Mouse (Mus musculus): ENCODE measurements around the gene 1700020A23Rik. TPM values are rescaled to one million over a fixed set of nuclear protein-coding genes. Genes with fewer than 3 reads are reported as not detected.

Gene 1700020A23Rik
- polyA plus RNA-seq, 1 experiment from 2014 or later: not detected

DNA sequence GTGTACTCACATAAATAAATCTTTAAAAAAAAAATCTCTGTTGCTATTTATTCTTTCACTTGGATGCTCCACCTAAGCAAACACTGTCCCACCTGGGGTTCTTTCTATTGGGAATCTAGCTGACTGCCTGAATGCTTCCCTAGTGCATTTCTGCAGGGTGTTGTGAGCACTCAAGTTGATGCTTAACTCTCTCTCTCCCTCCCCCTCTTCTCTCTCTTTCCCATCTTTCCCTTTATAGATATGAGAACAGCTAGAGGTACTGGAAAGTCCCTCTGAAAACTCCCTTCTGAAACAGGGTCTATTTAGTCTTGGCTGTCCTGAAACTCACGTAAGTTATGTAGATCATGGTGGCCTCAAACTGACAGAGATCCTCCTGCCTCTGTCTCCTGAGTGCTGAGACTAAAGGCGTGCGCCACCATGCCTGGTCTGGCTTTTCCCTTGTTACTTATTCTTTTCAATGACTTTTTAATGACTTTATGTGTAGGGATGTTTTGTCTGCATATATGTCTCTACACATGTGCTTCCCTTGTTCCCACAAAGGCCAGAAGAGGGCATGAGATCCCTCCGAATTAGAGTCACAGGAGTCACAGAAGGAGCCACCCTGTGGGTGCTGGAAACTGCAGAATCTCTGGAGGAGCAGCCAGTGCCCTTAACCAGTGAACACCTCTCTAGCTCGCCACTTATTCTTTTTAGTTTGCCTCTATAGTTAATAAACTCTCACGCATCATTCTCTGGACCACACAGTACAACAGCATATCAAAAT is 9.2 kb downstream of the 1700020A23Rik start:
- Histone ChIP-seq H3K4me1 (no peaks in the 10 kb centered on the region), H3K36me3 (no peaks in the 10 kb centered on the region), H3K27me3 (replicated peaks) (no peaks in the 10 kb centered on the region), H3K27ac (no peak overlapping the region), H3K9ac (no peak overlapping the region), H3K4me2 (no peak overlapping the region), H3K9me3 (no peaks in the 10 kb centered on the region), H3K4me3 (replicated peaks) (no peak overlapping the region)
- 72% methylated on average over 6 of the region's 6 CpGs for WGBS
- no peak for ATAC-seq (ENCODE audit: insufficient read depth, low FRiP score, low read depth)

DNA sequence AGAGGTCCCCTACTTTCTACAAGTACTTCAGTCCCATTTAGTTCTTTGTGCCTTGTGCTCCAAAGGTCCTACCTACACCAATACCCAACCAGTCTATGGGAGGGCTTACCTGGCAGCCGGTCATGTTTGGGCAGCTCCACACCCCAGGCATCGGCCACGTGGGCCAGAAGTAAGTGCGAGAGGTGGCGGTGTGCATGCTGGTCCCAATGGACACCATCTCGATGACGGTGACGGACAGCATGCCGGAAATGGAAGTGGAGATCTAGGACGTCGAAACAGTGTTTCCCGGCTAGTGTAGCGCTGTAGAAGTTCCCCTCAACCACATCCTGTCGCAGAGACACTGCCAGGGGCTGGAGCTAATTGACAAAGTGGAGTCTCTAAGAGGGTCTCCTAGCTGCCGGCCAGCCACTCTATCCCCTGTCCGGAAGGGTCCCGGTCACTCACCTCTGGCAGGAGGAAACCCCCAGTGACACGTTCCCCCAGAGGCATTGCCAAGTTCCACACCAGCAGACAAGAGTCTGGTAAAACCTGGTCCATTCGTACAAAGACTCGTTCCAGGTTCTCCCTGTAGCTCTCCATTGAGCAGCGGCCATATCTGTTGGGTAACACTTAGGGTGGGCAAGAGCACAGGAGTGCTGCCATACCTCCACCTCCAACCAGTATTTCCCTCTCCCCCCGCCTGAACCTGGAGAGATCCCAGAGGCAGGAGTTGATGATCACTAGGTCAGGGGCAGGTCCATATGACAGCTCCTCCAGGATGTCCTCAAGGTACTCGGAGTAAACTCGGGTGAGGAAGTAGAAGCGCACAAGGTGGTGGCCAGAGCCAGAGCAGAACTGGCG is 16.9 kb downstream of the 1700020A23Rik start:
- Histone ChIP-seq H3K4me3 (replicated peaks) (no peak overlapping the region), H3K36me3 (no peaks in the 10 kb centered on the region), H3K27ac (no peak overlapping the region), H3K4me1 (peaks cover 9% of the 10 kb centered on the region), H3K9ac (no peak overlapping the region), H3K9me3 (no peaks in the 10 kb centered on the region), H3K27me3 (replicated peaks) (no peaks in the 10 kb centered on the region), H3K4me2 (no peak overlapping the region)
- 96% methylated on average over 26 of the region's 26 CpGs for WGBS
- no peak for ATAC-seq (ENCODE audit: insufficient read depth, low FRiP score, low read depth)

DNA sequence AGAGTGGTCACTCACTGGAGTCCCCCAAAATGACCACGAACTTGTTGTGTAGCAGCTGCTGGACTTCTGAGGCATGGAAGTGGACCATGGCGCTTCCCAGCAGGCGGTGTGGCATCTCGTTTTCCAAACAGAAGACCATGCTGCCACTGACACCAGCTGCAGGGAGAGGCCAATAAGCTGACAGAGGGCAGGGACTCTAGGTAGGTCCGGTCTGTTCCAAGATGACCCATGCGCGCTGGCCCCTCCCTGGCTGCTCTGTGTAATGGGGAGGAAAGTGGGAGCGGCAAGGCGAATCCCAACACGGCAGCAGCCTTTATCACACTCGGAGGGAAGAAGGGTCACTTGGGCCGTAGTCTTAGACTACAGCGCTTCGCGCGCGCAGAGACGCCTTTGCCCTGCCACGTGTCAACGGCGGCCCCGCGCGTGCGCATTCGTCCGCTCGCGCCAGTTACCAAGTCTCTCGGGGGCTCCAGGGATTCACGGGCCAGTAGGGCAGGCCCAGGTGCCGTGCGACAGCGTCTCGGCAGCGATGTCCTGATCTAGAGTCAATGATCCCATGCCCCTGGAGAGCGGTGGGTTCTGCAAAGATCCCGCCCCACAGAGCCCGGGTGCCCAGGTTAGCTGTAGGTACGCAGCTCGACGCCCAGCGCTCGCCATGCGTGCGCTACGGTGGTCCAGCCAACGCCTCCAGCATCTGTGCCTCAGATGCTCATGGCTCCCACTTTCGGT is 18.5 kb downstream of the 1700020A23Rik start:
- Histone ChIP-seq H3K27ac (peak overlapping the region; percentile 93), H3K4me3 (replicated peaks) (peak overlapping the region; percentile 84)

DNA sequence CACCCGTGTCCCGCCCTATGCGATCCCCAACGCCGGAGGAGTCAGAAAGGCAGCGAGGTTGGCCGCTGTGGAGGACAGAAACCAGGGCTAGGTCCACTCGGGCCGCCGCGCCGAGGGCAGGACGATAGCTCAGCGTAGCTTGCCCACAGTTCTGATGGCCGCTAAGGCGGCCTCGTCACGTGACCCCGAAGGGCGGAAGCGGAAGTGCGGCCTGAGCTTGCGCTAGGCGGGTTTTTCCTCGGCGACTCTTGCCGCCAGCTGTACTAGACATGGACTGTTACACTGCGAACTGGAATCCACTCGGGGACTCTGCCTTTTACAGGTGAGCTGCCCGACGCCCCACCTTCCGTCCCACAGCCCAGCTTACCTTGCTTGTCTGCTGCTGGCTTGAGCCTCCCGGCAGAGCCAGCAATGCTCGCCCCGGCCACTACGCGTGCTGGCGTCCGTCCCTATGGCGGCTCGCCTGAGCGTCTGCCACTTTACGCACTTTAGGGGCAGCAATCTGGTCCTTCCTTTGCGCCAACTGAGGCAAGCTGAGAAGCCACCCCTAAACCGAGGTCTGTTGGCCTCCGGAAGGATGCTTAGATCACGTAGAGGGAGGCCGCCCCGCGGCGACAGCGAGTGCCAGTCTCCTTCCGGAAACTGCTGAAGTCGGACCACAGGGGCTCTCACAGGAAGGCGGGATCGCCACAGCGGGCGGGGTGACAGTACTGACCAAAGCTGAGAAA is 19.2 kb downstream of the 1700020A23Rik start, which contains the start of the genes Vps16 and Pced1a:
Vps16 (plus strand) TSS at position 214 of the 728 bp plus-strand sequence.
Pced1a (minus strand) TSS at position 576 of the 728 bp plus-strand sequence.
- Histone ChIP-seq H3K9ac (peak within 1 kb of the TSS; percentile 90), H3K36me3 (no peaks in the 10 kb centered on the region), H3K9me3 (no peaks in the 10 kb centered on the region), H3K4me2 (peak within 1 kb of the TSS; percentile 95), H3K27me3 (replicated peaks) (no peaks in the 10 kb centered on the region), H3K4me1 (peaks cover 9% of the 10 kb centered on the region), H3K4me3 (replicated peaks) (peak within 1 kb of the TSS; percentile 84), H3K27ac (peak within 1 kb of the TSS; percentile 93)
- under 1% methylated on average over 58 of the region's 58 CpGs for WGBS
- ATAC-seq (ENCODE audit: insufficient read depth, low FRiP score, low read depth): peak; percentile 94

More for the DNA sequence above, 18.5 kb downstream of the 1700020A23Rik start:
- H3K4me2 ChIP-seq: peak overlapping the region; percentile 95
- H3K9ac ChIP-seq: peak overlapping the region; percentile 69
- 14% methylated on average over 49 of the region's 49 CpGs for WGBS
- peak; percentile 51 for ATAC-seq (ENCODE audit: insufficient read depth, low FRiP score, low read depth)
- no peaks in the 10 kb centered on the region for H3K9me3 ChIP-seq
- H3K36me3 ChIP-seq: no peaks in the 10 kb centered on the region
- H3K27me3 ChIP-seq (replicated peaks): no peaks in the 10 kb centered on the region
- peaks cover 9% of the 10 kb centered on the region for H3K4me1 ChIP-seq

DNA sequence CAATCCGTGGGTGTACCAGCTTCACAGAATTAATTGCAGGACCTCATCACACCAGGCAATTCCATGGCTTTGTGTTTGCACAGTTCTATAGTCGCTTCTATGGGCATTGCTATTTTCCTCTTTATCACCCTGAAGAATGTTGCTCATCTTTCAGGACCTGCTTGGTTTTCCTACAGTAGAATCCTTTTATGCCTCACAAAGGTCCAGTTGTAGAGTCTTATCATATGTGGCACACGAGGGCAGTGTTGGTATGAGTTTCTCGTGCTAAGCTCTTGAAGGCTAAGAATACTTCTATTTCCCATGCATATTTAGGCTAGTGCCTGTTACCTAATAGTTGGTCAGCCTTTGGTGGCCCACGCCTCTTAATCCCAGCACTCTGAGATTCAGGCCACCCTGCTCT is 20.1 kb downstream of the 1700020A23Rik start:
- Histone ChIP-seq H3K4me3 (replicated peaks) (peak overlapping the region; percentile 84), H3K9ac (peak overlapping the region; percentile 90), H3K9me3 (no peaks in the 10 kb centered on the region), H3K27me3 (replicated peaks) (no peaks in the 10 kb centered on the region), H3K4me1 (peaks cover 9% of the 10 kb centered on the region), H3K27ac (peak overlapping the region; percentile 93; the same call in 1 of the 2 replicates), H3K4me2 (peak overlapping the region; percentile 95), H3K36me3 (no peaks in the 10 kb centered on the region)
- 34% methylated on average over 5 of the region's 5 CpGs for WGBS
- no peak for ATAC-seq (ENCODE audit: insufficient read depth, low FRiP score, low read depth)

DNA sequence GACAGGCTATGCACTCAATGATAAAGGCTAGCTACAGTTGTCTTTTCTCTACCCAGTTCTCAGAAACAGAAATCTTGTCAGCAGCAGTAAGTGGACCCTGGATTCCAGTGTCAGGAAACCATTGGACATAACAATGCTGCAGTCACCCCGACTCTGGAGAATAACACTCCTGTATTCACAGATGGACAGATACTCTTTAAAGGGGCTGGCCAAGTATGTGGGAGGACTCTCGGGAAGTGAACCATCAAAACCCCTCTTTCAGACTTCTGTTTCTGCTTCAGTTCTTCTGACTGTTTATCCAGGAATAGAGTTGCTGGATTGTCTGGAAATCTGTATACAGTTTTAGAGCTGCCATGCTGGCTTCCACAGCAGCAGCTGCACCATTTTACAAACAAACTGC is 24.8 kb downstream of the 1700020A23Rik start:
- no peak overlapping the region for H3K4me3 ChIP-seq (replicated peaks)
- H3K36me3 ChIP-seq: no peaks in the 10 kb centered on the region
- H3K4me1 ChIP-seq: 0 out of 2 replicates have a peak, but pooled peaks cover 2% of the 10 kb centered on the region
- no peak overlapping the region for H3K9ac ChIP-seq
- H3K9me3 ChIP-seq: no peaks in the 10 kb centered on the region
- WGBS: 56% methylated on average over 2 of the region's 2 CpGs
- ATAC-seq (ENCODE audit: insufficient read depth, low FRiP score, low read depth): no peak
- no peak overlapping the region for H3K4me2 ChIP-seq
- H3K27ac ChIP-seq: no peak overlapping the region; the same call in 1 of the 2 replicates
- no peaks in the 10 kb centered on the region for H3K27me3 ChIP-seq (replicated peaks)

DNA sequence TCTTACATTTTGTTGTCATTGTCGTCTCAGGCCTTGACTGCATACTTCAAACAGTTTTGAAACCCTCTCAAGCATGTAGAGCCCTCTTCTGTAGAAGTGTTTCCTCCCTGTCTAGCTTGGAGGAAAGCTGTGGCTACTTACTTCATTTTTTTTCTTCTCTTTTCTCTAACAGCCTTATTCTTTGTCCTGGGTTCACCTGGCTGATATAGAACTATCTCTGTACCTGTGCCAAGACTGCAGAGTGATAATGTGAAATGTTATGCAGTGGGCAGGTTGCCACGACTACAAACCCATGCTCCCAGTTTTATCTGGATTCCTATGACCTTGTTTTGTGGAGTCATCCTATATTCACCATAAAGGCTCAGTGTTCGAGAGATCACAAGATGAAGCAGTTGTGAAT is 25.4 kb downstream of the 1700020A23Rik start:
- H3K9ac ChIP-seq: no peak overlapping the region
- peak overlapping the region; percentile 26; the same call in 1 of the 2 replicates for H3K27ac ChIP-seq
- H3K9me3 ChIP-seq: no peaks in the 10 kb centered on the region
- no peak overlapping the region for H3K4me2 ChIP-seq
- no peaks in the 10 kb centered on the region for H3K36me3 ChIP-seq
- no peaks in the 10 kb centered on the region for H3K27me3 ChIP-seq (replicated peaks)
- H3K4me3 ChIP-seq (replicated peaks): no peak overlapping the region
- no peaks in the 10 kb centered on the region for H3K4me1 ChIP-seq
- ATAC-seq (ENCODE audit: insufficient read depth, low FRiP score, low read depth): no peak
- WGBS: 74% methylated on average over 3 of the region's 3 CpGs

DNA sequence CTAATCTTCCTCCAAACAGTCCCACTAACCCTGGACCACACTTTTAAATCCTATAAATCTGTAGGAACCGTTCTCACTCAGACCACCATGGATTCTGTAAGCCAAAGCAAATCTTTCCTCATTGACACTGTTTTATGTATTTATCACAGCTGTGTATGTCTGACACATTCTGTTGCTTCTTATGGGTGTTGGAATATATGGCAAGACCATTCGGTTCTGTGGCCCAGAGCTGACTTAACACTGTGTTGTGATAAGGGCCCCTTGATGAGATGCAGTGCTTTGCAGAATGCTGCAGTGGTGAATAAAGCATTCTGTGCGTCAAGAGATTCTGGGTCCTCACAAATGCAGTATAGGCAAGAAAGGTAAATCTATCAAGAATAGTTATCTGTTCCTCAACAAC is 27.1 kb downstream of the 1700020A23Rik start:
- Histone ChIP-seq H3K4me3 (replicated peaks) (no peak overlapping the region), H3K36me3 (no peaks in the 10 kb centered on the region), H3K4me1 (no peaks in the 10 kb centered on the region), H3K27me3 (replicated peaks) (no peaks in the 10 kb centered on the region), H3K9me3 (no peaks in the 10 kb centered on the region), H3K9ac (no peak overlapping the region), H3K27ac (no peak overlapping the region), H3K4me2 (no peak overlapping the region)
- WGBS: 83% methylated on average over 3 of the region's 3 CpGs
- ATAC-seq (ENCODE audit: insufficient read depth, low FRiP score, low read depth): no peak

DNA sequence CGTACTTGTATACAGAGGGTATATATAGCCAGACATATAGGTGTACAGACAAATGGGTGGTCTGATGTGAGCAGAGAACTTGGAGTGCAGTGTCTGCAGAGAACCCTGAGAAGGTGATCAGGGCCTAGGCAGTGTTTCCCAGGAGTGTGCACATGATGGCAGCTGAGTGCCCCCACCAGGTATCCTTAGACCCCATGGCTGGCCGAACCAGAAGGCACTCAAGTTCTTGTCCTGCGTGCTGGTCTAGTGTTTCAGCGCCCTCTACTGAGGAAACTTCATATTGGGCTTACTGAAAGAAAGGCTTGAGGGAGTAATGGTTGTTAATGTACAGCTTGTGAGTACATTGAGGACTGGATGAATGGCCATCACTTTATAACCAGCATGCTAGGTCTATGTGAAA is 28.1 kb downstream of the 1700020A23Rik start:
- no peak overlapping the region for H3K4me3 ChIP-seq (replicated peaks)
- ATAC-seq (ENCODE audit: insufficient read depth, low FRiP score, low read depth): no peak; the same call in 1 of the 2 replicates
- H3K9ac ChIP-seq: no peak overlapping the region
- no peaks in the 10 kb centered on the region for H3K27me3 ChIP-seq (replicated peaks)
- H3K4me2 ChIP-seq: no peak overlapping the region
- no peaks in the 10 kb centered on the region; the same call in 1 of the 2 replicates for H3K36me3 ChIP-seq
- no peaks in the 10 kb centered on the region for H3K4me1 ChIP-seq
- H3K9me3 ChIP-seq: no peaks in the 10 kb centered on the region
- H3K27ac ChIP-seq: no peak overlapping the region
- WGBS: 27% methylated on average over 4 of the region's 4 CpGs

DNA sequence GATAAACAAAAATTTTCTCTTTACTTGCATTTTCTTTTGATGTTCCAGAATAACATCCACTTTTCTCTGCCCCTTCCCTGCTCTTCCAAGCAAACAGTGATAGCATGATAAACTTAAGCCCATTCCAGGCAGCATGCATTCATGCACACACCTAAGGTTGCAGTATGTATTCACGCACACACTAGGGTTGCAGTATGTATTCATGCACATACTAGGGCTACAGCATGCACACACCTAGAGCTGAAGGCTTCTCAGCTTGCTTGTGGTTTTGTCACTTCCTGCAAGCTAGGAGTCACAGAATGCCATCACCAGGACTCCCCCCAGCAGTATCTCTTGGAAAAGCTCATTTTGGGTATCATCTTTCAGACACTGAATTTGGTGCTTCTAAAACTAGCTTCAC is 31.7 kb downstream of the 1700020A23Rik start:
- ATAC-seq (ENCODE audit: insufficient read depth, low FRiP score, low read depth): no peak
- Histone ChIP-seq H3K4me1 (no peaks in the 10 kb centered on the region), H3K9me3 (no peaks in the 10 kb centered on the region), H3K4me2 (no peak overlapping the region), H3K27ac (no peak overlapping the region), H3K9ac (no peak overlapping the region), H3K36me3 (peaks cover 35% of the 10 kb centered on the region), H3K27me3 (replicated peaks) (no peaks in the 10 kb centered on the region), H3K4me3 (replicated peaks) (no peak overlapping the region)
- 81% methylated on average over 1 of the region's 1 CpGs for WGBS

DNA sequence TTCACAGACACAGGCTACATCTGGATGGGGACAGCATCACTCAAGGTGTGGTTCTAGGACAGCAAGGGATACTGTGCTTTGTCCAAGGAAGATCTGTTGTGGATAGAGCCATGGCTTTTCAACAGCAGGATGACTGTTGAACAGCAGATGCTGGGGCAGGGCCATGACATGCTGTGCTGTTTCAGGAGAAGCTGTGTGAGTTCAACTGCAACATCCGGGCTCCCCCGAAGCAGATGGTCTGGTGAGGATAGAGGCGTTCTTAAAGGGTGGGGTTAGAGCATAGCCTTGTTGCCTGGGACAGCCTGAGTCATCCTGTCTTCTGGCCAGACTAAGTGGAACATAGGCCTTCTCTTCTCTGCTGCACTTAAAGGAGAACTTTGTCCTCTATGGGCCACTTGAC is 33.8 kb downstream of the 1700020A23Rik start:
- Histone ChIP-seq H3K4me2 (no peak overlapping the region), H3K27ac (no peak overlapping the region), H3K36me3 (peaks cover 49% of the 10 kb centered on the region), H3K9ac (no peak overlapping the region), H3K27me3 (replicated peaks) (no peaks in the 10 kb centered on the region), H3K4me1 (no peaks in the 10 kb centered on the region), H3K9me3 (no peaks in the 10 kb centered on the region), H3K4me3 (replicated peaks) (no peak overlapping the region)
- 91% methylated on average over 3 of the region's 3 CpGs for WGBS
- no peak for ATAC-seq (ENCODE audit: insufficient read depth, low FRiP score, low read depth)

All from stomach, embryonic 15.5 days (tissue).